Mouse (Mus musculus) c-Kit-positive CD71-positive TER-119-negative erythroid progenitor cells, embryonic 14.5 days (primary cell): ENCODE results near the gene Atxn7.

ENCODE experiments used
- DNase-seq: peaks from one replicate; pipeline ENCODE4 v3.0.0-alpha.2; 2013; ENCODE audit warnings: low read depth

The Atxn7 gene

DNA sequence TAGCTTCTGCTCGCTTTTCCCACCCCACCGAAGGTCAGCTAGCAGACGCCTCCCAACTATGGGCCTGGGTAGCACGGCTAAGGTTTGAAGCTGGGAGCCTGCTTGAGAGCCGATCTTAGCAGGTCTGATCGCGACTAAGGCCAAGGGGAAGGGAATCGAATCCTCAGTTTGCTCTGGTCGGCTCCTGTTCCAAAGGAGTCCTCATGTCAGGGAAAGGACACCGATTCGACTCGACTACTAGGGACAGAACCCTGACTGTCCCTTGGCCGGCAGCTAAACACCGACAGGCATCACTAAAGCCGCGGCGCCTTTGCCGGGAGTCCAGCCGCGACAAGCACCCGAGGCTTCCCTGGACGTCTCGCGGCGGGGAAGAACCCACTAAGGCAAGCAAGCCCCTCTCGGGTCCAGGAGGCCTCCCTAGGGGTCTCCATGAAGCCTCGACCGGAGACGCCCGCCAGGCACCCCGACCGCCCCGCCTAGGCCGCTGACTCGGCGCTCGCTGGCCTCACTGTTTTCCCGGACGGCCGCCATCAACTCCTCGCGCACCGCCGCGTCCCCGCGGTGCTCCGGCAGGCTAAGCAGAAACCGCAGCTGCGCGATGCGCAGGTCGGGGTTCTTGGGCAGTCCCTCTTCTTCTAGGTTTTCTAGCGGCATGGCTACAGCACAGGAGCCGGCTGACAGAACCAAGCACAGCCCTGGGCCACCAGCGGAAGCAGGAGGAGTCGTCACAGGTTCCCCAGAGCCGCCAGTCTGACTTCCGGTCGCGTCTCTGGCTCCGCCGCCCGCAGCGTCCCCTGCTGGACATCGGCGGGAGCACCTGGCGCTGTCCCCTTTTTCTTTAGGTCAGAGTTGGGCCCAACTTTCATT lies 159.2 kb downstream of the Atxn7 start, which contains the start of gene Psmd6:
Gene Psmd6, minus strand, starts transcription at position 755 of the 867 bp plus-strand sequence.
- peak; percentile 68 for DNase-seq
